Mouse (Mus musculus) G1E (cell line): ENCODE measurements around the gene Gm28041. TPM values are rescaled to one million over a fixed set of nuclear protein-coding genes. Genes with fewer than 3 reads are reported as not detected.
A peak's percentile ranks its signal among the peaks of the same experiment; 100 is the strongest.
"Not testable (repeated sequence)": the region's sequence is repeated elsewhere in the genome, so short reads cannot be mapped to it uniquely, and the experiment has no call there.

Source experiments
- ATAC-seq: 2 replicates; pipeline ENCODE4 v1.8.0; 2016; ENCODE audit warnings: mild to moderate bottlenecking; ENCODE audit not compliant: insufficient number of reproducible peaks, poor library complexity, low FRiP score, severe bottlenecking; ENCODE audit errors: extremely low read depth
- DNase-seq: peaks from one replicate; pipeline ENCODE4 v3.0.0; 2012; ENCODE audit warnings: low spot score
- H3K27me3 ChIP-seq: 2 replicates; pipeline ENCODE4 v1.6.1; 2012; ENCODE audit warnings: mild to moderate bottlenecking, low read length, inconsistent platforms; ENCODE audit not compliant: insufficient read depth
- H3K36me3 ChIP-seq: replicated peaks from 2 replicates; pipeline ENCODE3; 2012; ENCODE audit warnings: mild to moderate bottlenecking, inconsistent platforms
- H3K4me1 ChIP-seq: 2 replicates; pipeline ENCODE4 v1.6.1; 2012; ENCODE audit warnings: low read depth, low read length, inconsistent platforms, mixed read lengths; ENCODE audit not compliant: insufficient read depth
- H3K4me3 ChIP-seq: 2 replicates; pipeline ENCODE4 v1.5.1; 2012; ENCODE audit warnings: low read depth, mild to moderate bottlenecking, inconsistent platforms, low read length, moderate library complexity, mixed read lengths
- H3K9me3 ChIP-seq: replicated peaks from 2 replicates; pipeline ENCODE4 v1.6.1; 2012; ENCODE audit warnings: inconsistent platforms
- CTCF ChIP-seq: IDR thresholded peaks from 2 replicates; pipeline ENCODE4 v1.5.1; 2012; ENCODE audit warnings: low read depth, low read length, inconsistent platforms, mixed read lengths
- GATA1 ChIP-seq: IDR thresholded peaks from 2 replicates; pipeline ENCODE4 v1.6.1; 2012; ENCODE audit warnings: borderline replicate concordance, low read length, inconsistent platforms, mixed read lengths
- GATA2 ChIP-seq: IDR thresholded peaks from 2 replicates; pipeline ENCODE4 v1.6.1; 2012; ENCODE audit warnings: low read depth, low read length, inconsistent platforms, borderline replicate concordance
- POLR2AphosphoS5 ChIP-seq: IDR thresholded peaks from 2 replicates; pipeline ENCODE4 v1.6.1; 2012; ENCODE audit warnings: low read depth, low read length, inconsistent platforms; ENCODE audit not compliant: insufficient replicate concordance
- TAL1 ChIP-seq: conservative IDR thresholded peaks from 2 replicates; pipeline ENCODE4 v1.6.1; 2012; ENCODE audit warnings: low read depth, low read length, inconsistent platforms, mixed read lengths
- polyA plus RNA-seq: library from polyadenylated mRNA; stranded (reverse); fragments of >175 nt; gene quantifications from 2 replicates; pipeline ENCODE4 v1.2.3, GENCODE M21; 2012
- total RNA-seq, 2 experiments: library from RNA; stranded (forward) in 1 of 2; stranded (reverse) in 1 of 2; fragments of 200-1000 nt in 1 of 2; fragments of >200 nt in 1 of 2; fragmentation: Nextera tagmentation in 1 of 2; gene quantifications; 2 replicates each; pipeline ENCODE4 v1.2.3; 2014 to 2017

Gene Gm28041
- total and polyA plus RNA-seq, 3 experiments = 1.4 to 3.1 TPM; not detected in 1

DNA sequence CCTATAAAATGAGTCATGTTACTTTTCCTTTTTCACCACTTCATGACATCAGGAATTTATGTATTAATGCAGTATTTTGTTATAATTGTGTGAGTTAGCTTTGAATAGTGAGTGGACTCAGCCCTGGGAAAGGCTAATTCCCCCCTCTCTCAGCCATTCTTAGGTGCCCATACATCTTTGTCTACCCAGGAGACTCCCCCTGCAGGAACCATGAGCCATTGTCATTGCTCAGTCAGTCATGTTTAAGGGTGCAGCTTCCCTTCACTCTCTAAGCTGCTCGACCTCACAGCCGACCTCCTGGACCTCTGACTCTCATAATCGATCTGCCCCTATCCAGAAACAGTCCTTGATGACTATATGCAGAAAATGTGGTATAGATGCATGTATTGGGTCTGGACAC is 722 bp upstream of the Gm28041 start:
- DNase-seq, H3K4me1 ChIP-seq, H3K9me3 ChIP-seq, H3K36me3 ChIP-seq, H3K27me3 ChIP-seq, ATAC-seq, H3K4me3 ChIP-seq: not testable (repeated sequence)

DNA sequence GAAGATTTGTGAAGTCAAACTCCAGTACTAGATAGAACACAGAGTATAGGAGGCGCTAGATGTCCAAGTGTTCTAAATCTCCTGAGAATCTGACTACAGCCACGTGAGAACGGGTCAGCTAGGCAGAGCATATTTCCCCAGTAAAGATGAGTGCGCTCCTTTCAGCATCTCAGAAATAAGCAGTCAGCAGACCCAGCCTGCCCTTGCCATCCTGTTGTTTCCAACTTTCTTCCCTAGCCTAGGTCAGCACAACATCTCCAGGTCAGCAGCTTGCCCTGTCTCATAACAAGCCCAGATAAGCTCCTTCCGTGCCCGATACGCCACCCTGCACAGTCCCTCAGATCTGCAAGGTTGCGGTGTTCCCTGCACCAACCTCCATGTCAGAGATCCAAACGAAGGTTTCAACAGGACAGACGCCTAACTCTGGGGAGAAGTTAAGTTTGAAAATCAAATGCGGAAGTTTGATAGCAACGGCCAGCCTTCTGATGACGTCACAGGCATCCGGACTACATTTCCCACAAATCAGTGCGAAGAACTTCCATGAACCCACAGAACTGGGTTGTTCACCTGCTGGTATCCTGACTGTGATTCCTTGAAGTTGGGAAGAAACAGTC is 15.3 kb downstream of the Gm28041 start, which contains the start of the genes Gm28044 and Zfp953:
TSS of gene Gm28044 (minus strand) at position 406 of the 614 bp plus-strand sequence.
TSS of gene Zfp953 (minus strand) at position 475 of the 614 bp plus-strand sequence.
- peaks cover 13% of the 10 kb centered on the region for H3K4me1 ChIP-seq
- H3K36me3 ChIP-seq = no peaks in the 10 kb centered on the region
- TF ChIP-seq POLR2AphosphoS5 (no peak), TAL1 (no peak), GATA2 (no peak), GATA1 (no peak), CTCF (no peak)
- H3K27me3 ChIP-seq = no peaks in the 10 kb centered on the region
- no peaks in the 10 kb centered on the region for H3K9me3 ChIP-seq
- DNase-seq (no peak), ATAC-seq (peak; percentile 82)
- peak within 1 kb of the TSS; percentile 74 for H3K4me3 ChIP-seq

DNA sequence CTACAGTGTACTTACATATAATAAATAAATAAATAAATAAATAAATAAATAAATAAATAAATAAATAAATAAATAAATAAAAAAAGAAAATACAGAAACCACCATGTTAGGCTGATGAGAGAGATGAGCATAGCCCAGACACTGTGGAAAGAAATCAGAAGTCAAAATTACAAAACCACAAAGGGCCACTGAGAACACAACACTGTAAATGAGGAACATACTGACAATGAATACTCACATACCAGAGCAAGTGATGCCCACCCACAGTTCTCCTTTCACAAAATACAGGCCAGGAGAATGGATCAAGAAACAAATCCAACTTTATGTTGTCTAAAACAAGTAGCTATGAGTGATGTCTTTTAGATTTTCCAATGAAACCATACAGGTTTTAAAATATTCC is 23.7 kb downstream of the Gm28041 start:
- Histone ChIP-seq H3K36me3 (no peaks in the 10 kb centered on the region), H3K4me1 (no peaks in the 10 kb centered on the region), H3K9me3 (no peaks in the 10 kb centered on the region), H3K27me3 (no peaks in the 10 kb centered on the region), H3K4me3 (no peak overlapping the region)
- DNase-seq (no peak), ATAC-seq (no peak)
- TF ChIP-seq CTCF (no peak), GATA2 (no peak), GATA1 (no peak), POLR2AphosphoS5 (no peak), TAL1 (no peak)

DNA sequence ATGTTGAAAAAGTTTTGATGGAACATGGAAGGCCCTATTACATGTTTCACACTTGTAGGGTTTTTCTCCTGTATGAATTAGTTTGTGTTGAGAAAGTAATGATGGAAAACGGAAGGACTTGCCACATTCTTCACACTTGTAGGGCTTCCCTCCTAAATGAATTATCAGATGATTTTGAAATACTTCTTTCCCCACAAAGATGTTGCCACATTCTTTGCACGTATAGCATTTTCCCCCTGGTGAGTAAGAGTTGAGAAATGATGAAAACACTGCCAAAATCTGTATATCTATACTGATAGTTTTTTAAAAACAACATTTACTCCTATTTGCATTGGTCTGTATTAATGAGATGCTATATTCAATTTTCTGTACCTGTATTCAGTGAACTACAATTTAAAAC is 32.1 kb downstream of the Gm28041 start:
- peaks cover 12% of the 10 kb centered on the region for H3K36me3 ChIP-seq
- no peaks in the 10 kb centered on the region for H3K9me3 ChIP-seq
- H3K4me3 ChIP-seq = no peak overlapping the region
- no peaks in the 10 kb centered on the region for H3K4me1 ChIP-seq
- DNase-seq (no peak), ATAC-seq (no peak)
- H3K27me3 ChIP-seq = no peaks in the 10 kb centered on the region
- TF ChIP-seq GATA2 (no peak), GATA1 (no peak), CTCF (no peak), POLR2AphosphoS5 (no peak), TAL1 (no peak)

DNA sequence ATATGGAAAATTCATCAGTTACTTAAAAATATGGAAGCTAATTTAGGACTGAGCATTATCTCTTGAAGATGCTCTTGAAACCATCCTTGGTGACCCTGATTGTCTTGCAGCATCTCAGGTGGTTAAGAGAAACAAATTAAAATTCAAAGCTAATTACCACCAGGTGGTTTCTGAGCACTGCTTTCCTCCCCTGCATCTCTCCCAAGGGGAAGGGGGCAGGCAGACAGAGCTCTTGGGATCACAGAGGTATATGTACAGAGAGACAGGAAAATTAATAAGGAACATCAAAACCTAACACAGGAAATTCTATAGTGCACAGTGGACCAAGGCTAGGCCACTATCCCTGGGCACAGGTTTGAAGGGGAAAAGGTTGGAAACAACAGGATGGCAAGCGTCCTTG is 42.7 kb downstream of the Gm28041 start:
- Histone ChIP-seq H3K9me3 (no peaks in the 10 kb centered on the region), H3K36me3 (no peaks in the 10 kb centered on the region), H3K27me3 (no peaks in the 10 kb centered on the region), H3K4me1 (peaks cover 11% of the 10 kb centered on the region), H3K4me3 (peak overlapping the region; percentile 76)
- no peak for DNase-seq
- TF ChIP-seq CTCF = no peak
- no peak for TF ChIP-seq POLR2AphosphoS5
- no peak for TF ChIP-seq GATA1
- TF ChIP-seq GATA2 = no peak
- TF ChIP-seq TAL1 = no peak
- no peak for ATAC-seq

DNA sequence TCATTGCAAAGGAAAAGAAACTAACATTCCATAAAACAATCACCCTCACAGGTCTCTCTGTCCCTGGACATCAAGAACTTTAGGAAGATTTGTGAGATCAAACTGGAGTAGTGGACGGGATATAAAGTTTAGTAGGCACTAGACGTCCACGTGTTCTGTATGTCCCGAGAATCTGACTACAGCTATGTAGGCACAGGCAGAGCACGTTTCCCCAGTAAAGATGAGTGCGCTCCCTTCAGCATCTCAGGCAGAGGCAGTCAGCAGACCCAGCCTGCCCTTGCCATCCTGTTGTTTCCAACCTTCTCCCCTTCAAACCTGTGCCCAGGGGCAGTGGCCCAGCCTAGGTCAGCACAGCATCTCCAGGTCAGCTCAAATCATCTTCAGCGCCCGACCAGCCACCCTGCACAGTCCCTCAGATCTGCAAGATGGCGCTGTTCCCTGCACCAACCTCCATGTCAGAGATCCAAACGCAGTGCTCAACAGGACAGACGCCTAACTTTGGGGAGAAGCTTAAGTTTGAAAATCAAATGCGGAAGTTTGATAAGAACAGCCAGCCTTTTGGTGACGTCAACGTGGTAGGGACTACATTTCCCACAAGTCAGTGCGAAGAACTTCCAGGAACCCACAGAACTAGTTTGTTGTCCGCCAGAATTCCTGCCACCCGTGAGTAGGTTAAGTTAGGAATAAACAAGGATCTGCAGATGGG is 43.4 kb downstream of the Gm28041 start, which contains the start of gene Zfp595:
TSS of gene Zfp595 (minus strand) at position 552 of the 706 bp plus-strand sequence.
- no peaks in the 10 kb centered on the region for H3K9me3 ChIP-seq
- H3K36me3 ChIP-seq = no peaks in the 10 kb centered on the region
- ATAC-seq (peak; percentile 96), DNase-seq (peak; percentile 25)
- TF ChIP-seq CTCF (no peak), GATA2 (no peak), POLR2AphosphoS5 (no peak), TAL1 (no peak), GATA1 (no peak)
- peak within 1 kb of the TSS; percentile 76 for H3K4me3 ChIP-seq
- no peaks in the 10 kb centered on the region for H3K27me3 ChIP-seq
- peaks cover 11% of the 10 kb centered on the region for H3K4me1 ChIP-seq
